Mouse (Mus musculus) cerebellum, adult 11 months (tissue): ENCODE results near the gene Mrgpra9.
"Not testable (repeated sequence)": the region's sequence is repeated elsewhere in the genome, so short reads cannot be mapped to it uniquely, and the experiment has no call there.

Source experiments
- DNase-seq: peaks from one replicate; pipeline ENCODE4 v3.0.0; 2022

Gene Mrgpra9

GRCm38 (mm10) chr7:47252770-47253169, at the start of gene Mrgpra9:
Gene Mrgpra9 (minus strand): TSS chr7:47252848.
- no peak for DNase-seq

GRCm38 (mm10) chr7:47299612-47300011, 47.0 kb upstream of the Mrgpra9 start:
- not testable (repeated sequence) for DNase-seq

DNA sequence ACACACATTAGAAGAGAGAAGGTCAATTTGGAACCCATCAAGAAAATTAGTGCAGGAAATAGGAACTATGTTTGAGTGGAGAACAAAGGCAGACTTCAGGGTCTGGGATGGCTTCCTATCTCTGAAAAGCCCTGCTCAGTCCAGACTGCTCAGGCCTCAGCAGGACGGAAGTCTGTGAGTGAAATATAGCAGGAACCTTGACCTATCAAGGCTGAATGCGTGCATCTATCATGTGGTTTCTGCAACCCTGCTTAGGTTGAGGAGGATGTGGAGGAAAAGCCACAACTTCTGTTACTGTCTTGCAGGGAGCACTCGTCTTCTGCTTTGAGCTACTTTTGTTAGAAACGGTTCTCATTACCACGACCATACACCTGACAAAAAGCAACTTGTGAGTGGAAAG, 18.9 kb upstream of the Mrgpra9 start:
- DNase-seq: not testable (repeated sequence)

GRCm38 (mm10) chr7:47244658-47245057, 8.0 kb downstream of the Mrgpra9 start:
- no peak for DNase-seq

DNA sequence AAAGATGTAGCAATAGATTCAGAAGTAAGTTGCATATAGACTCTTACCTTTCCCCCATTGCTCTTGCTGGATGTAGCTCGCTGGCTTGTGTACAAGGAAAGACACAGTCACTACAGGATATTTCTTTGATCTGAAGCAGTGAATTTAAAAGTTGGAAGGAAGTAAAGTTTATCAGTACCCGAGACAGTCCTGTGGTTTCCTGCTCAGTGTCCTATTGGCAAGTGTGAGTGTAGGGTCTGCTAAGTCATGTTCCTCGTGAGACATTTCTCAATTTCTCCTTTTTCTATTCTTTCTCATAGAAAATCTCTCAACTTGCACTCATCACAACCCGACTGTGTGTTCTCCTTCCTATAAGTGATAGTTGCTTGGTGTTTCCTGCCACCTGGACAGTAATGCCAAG, 47.8 kb downstream of the Mrgpra9 start, which contains the start of gene Mrgpra6:
Mrgpra6 (minus strand) TSS at position 91 of the 400 bp plus-strand sequence.
- DNase-seq: no peak

GRCm38 (mm10) chr7:47195271-47195670, 57.4 kb downstream of the Mrgpra9 start:
- no peak for DNase-seq
